Mouse (Mus musculus) lung, postnatal 0 days (tissue): Measurements from ENCODE around the gene Hoxb8.

Experiments
- CTCF ChIP-seq: IDR thresholded peaks from 2 replicates; pipeline ENCODE4 v1.5.1; 2016; ENCODE audit warnings: antibody characterized with exemption, mild to moderate bottlenecking
- EP300 ChIP-seq: IDR thresholded peaks from 2 replicates; pipeline ENCODE4 v1.6.1; 2016; ENCODE audit warnings: antibody characterized with exemption, mild to moderate bottlenecking, control low read depth

DNA sequence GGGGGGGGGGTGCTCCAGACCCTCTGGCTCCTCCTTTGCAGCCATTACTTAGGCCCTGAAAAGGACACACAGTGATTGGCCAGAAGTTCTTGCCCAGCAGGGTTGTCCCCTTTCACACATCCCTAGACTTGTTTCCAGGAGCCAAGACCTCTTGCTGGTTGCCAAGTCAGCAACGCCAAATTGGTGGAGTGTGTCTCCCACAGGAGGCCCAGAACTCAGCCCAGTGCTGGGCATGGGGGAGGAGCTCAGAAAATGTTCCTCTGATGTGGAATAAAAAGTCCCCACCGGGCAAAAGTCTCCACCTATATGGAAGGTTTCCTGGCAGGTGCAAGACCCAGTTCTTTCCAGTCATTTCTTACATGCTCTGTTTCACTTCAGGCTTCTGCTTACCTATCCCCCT, 22.7 kb upstream of the Hoxb8 start:
- TF ChIP-seq CTCF: no peak
- no peak for TF ChIP-seq EP300
